Mouse (Mus musculus) urinary bladder, postnatal 4 days (tissue): ENCODE data around the gene Pacsin1.

Source experiments
- DNase-seq, 2 experiments: peaks; one replicate each; pipeline ENCODE4 v3.0.0; 2021 to 2022; ENCODE audit warnings: low spot score in 2 of 2

Gene Pacsin1

DNA sequence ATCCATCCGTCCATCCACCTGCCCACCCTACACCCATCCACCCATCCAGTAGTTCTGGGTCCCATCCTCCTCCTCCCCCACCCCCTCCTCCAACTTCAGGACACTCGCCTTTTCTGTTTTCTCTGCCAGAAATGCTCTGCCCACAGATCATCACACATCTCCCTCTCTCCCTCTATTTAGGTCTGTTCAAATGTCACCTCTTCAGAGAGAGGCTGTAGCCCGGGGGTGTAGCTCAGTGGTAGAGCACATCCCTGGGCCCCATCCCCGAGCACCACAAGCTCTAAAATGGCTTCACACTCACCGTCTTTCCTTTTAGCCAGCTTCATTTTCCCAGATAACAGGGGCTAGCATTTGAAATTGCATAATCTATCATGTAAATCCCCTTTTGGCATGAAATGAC, 22.4 kb downstream of the Pacsin1 start:
- no peak for DNase-seq

DNA sequence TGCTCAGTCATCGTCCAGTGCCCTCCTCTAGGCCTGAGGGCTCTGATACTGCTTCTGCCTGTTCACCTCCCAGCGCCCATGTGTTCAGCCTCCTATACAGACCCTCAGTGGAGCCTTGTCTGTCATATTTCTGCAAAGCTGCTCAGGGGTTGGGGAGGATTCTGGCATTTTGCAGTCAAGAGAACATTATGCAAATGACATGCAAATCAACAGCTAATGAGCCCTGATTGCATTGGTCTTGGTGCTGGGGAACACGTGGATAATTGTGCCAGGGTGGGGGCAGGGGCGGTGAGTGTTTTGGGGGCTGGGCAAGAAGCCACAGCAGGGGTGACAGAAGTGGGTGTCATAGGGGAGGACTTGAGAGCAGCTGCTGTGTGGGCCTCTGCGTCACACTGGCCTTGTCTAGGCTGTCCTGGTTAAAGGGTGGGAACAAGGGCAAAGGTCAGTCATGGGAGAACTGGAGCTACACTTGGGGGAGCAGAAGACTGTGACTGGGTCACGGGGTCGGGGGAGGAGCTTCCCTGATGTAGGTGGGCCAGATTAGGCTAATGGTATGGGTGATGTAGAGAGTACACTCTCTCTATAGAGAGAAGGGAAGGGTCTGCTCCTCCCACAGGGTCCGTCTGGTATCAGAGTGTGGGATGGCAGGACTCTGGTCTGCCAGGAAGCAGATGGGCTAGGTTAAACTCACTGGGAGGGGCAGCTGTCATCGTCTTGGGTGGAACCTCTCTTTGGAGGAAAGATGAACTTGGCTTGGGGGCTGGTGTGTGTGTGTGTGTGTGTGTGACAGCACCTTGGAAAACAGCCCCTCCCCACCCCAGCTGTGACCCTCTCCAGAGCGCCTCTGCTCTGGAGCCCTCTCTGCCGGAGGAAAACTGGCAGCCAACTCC, 23.9 kb downstream of the Pacsin1 start:
- DNase-seq, result no peak

DNA sequence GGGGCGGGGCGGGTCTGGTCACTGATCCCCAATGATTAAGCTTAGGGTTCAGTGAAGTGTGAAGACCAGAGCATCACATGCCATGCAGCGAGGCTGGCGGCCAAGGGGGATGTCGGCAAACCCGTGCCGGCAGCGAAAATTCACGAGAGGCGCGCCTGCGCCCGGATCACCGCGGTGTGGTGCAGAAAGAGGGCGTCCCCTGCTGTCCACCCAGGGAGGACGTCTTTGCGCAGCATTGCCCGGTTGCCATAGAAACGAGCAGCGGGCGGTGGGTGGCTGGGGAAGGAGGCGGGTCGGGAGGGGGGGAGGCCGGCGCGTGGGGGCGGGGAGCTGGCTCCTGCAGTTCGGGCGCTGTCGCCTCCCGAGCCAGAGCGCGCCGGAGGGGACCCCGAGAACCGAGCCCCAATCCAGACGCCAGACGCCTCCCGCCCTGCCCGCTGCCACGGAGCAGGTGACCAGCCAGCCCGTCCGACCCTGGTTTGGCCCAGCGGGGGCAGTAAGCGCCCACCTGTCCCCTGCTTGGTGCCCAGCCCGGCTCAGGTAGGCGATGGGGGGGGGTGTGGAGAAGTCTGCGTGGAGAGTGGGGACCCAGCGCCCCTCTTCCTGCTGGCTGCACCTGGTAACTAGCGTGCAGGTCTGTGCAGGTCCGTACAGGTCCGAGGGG, 29.7 kb downstream of the Pacsin1 start:
- peak; percentile 45 to 69 for DNase-seq

DNA sequence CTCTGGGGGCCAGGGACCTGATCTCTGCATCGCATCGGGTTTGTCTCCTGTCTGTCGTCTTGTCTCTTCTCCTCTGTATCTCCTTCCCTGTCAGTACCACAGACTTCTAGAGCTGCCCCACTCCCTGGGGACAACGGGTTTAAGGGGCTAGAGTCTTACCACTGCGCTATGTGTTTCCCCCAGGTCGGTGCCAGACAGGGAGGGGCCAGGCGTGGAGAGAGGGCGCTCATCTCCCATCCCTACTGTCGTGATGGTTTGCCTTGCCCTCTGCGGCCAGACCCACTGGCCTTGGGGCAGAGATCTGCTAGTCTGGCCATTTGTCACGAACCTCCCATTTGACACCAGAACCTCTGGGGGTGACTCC, 30.2 kb downstream of the Pacsin1 start:
- no peak for DNase-seq

DNA sequence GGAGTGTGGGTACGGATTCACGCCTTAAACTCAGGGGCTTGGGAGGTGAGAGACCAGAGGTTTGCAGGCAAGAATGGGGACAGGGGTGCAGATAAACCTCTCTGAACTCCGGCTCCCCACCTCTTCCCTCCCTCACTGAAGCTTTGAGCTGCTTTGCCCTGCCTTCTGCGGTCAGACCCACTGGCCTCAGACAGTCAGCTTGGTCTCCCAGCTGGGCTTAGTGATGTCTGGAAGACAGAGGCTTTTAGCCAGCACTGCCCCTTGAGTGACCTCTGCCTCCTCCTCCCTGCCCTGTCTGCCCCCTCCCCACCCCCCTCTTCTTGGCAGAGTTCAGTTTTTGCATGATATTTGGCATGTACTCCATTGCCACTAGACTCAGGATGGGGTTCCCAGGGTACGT, 31.1 kb downstream of the Pacsin1 start:
- no peak for DNase-seq

DNA sequence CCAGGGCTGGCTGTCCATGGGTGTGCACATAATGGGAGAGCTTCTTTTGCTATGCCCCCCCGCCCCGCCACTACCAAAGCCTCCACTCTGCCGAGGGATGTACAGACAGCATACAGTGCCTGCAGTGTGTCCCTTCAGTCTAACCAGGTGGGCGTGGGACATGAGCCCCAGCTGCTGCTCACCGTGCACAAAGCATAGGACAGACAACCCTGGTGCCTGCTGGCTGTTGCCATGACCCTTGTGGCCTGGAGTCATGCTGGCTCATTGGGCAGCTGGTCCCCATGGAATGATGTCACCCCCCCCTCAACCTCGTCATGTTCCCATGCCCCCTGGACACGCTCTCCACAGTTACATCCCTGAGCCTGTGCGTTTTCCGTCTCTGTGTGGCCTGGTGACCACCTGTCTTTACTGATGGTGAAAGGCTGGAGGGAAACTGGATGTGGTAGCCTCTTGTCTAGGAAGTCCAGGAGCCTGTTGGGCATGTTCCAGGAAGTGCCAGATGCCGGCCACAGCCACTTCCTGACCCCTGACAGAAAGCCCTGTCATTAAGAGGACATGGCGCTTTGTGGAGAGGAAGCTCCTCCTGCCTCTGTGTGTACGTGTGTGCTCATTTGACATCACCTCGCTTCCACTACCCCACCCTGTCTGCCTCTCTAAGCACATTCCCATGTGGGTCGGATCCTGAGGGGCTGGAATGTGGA, 35.8 kb downstream of the Pacsin1 start:
- DNase-seq, result no peak

DNA sequence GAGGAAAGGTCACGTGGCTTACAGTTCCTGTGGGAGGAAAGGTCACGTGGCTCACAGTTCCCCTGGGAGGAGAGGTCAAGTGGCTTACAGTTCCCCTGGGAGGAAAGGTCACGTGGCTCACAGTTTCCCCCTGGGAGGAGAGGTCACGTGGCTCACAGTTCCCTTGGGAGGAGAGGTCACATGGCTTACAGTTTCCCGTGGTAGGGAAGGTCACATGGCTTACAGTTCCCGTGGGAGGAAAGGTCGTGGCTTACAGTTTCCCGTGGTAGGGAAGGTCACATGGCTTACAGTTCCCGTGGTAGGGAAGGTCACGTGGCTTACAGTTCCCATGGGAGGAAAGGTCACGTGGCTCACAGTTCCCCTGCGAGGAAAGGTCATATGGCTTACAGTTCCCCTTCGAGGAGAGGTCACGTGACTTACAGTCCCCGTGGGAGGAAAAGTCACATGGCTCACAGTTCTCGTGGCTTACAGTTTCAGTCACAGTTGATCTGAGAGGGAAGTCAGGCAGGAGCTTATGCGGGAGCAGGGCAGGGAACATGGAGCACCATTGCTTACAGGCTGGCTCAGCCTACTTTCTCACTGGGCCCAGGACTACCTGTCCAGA, 44.4 kb downstream of the Pacsin1 start:
- no peak for DNase-seq

DNA sequence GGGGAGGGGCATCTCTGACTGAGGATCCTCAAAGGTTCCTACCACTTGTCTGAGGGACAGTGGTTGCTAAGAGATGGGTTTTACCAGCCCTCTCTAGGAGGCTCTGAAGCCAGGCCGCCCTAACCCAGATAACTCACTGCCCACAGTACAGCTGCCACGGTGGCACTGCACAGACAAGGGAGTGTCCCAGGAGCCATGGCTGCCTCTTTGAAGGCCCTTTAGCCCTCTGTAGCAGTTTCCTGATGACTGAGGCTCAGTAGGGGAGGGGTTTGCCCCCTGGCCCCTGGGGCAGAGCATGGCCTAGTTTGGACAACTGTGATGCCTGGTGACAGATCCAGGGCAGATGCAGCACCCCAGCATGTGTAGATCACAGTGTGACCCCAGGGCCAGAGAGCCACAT, 45.5 kb downstream of the Pacsin1 start:
- no peak for DNase-seq

DNA sequence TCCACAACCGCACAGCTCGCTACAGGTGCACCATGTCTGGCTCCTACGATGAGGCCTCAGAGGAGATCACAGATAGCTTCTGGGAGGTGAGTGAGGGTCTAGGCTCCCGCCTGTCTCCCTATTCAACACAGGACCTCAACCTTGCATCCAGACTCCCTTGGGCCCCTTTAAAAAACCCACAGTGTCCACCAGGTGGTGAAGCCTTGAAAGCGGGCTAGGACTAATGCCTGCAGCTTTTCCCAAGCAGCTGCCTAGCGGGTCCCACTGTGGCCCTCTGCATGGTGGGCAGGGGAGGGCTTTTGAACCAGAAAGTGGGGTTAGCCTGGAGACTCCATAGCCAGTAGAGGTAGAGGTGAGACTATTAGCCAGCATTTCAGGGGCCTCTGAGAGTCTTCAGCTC, 46.5 kb downstream of the Pacsin1 start:
- no peak for DNase-seq

DNA sequence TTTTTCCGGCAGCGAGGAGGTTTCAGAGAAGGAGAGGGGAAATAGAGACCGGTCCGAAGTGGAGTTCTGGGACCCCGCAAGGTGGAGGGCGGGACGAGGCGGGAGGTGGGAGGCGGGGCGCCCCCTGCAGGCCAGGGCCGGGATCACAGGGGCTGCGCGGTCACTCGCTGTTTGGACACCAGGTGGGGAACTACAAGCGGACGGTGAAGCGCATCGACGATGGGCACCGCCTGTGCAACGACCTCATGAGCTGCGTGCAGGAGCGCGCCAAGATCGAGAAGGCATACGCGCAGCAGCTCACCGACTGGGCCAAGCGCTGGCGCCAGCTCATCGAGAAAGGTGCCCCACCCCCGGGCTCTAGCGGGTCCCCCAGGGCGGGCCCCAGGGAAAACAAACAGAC, 47.2 kb downstream of the Pacsin1 start:
- DNase-seq, result peak; percentile 51 to 71

DNA sequence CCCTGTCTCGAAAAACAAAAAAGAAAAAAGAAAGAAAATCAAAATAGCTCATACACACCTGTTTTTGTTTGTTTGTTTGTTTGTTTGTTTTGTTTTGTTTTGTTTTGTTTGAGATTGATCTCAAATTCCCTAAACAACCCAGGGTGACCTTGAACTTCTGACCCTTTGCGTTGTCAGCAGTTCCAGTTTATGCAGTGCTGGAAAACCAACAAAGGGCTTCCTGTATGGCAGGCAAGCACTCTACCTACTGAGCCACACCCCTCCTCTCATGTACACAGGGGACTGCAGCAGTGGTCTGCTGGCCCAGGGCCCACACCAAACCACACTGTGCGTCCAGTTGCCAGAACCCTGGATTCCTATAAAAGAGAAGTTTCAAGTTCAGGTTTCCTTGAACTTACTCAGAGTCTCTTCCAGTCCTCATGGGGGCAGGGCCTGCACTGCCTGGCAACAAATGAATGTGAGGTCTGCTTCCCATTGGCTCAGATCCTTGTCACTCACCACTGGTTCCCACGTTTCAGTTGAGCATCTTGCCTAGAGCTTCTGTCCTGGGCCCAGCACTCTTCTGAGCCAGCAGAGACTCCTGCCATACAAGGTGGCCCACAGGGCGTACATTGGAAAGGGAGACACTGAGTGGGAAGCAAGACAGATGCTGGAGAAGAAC, 48.8 kb downstream of the Pacsin1 start:
- DNase-seq, result no peak

DNA sequence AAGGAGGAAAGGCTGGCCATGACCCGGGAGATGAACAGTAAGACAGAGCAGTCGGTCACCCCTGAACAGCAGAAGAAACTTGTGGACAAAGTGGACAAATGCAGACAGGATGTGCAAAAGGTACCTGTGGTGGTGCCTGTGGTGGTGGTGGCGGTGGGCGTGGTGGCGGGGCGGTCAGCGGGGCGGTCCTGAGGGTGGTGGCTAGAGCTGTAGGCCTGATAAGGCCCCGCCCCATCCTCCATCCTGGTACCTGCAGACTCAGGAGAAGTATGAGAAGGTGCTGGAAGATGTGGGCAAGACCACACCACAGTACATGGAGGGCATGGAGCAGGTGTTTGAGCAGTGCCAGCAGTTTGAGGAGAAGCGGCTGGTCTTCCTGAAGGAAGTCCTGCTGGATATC, 50.4 kb downstream of the Pacsin1 start:
- DNase-seq, result no peak

DNA sequence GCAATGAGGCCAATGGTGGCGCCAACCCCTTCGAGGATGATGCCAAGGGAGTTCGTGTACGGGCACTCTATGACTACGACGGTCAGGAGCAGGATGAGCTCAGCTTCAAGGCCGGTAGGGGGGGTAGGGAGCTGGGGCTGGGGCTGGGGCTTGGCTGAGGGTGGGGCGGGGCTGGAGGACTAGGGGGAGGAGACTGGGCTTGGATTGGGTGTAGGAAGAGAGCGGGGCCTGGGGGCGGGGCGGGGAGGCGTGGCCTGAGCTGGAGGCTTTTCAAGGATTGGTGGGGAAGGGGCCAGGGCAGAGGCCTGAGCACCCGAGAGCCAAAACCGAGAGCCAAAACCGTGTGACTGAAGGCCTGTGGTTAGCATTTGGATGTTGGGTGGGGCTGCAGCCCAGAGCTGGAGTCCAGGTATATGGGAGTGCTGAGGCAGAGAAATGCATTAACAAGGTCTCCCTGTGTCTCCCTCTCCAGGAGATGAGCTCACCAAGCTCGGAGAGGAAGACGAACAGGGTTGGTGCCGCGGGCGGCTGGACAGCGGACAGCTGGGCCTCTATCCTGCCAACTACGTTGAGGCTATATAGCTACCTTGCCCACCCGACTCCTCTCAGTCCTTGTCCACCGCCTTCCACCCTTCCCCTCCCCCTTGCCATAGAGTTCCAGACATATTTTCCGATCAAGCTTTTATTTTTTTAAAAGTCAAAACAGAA, 52.8 kb downstream of the Pacsin1 start:
- peak; percentile 74 to 85 for DNase-seq

DNA sequence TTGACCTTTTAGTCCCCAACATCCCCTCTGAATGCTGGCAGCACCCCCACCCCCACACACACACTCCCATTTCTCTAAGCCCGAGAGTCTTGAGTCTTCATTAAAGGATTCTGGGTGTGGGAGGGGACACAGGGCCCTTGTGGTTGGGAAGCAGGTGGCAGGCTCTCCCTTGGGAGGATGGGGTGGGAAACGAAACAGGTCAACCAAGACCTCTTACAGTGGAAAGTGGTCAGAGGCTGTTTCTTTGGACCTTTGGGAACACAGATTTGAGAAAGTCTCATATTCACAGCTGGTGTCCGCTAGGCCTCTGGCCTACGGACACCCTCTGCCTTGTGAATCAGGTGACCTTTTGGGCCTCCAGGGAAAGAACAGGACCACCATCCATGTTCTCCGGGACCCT, 54.3 kb downstream of the Pacsin1 start:
- no peak for DNase-seq

DNA sequence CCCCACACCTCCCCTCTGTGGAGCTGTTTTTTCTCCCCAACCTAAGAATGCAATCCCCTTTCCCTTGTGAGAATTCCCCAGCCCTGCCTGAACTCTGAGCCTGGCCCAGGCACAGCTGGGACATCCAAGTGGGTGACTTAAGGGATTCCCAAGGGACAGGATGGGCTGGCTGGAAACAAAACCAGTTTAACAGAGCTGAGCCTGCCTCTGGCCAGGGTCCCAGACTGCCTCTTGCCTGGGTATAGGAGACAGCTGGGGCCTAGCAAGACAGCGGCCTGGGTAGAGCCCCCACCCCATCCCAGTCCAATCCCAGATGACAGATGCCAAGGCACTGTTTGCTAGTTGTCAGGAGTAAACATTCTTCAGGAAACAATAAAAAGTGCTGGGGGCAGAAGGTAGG, 57.5 kb downstream of the Pacsin1 start:
- no peak for DNase-seq

DNA sequence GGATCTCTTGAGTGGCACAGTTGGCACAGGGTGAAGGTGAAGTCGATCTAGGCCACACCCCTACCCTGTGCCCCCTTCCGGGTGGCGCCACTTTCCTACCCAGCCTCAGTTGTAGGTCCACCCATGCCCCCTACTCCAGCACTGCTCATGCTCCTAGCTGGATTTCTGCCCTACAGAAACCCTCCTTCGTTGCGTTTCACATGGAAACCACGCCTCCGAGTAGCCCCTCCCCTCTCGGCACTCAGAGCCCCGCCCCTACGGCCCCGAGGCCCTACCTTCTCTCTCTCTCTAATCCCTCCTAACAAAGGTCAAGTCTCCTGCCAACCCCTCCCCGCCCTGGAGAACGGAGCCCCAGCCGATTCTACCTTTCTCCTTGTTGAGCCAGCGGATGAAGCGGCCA, 61.5 kb downstream of the Pacsin1 start:
- DNase-seq, result no peak

DNA sequence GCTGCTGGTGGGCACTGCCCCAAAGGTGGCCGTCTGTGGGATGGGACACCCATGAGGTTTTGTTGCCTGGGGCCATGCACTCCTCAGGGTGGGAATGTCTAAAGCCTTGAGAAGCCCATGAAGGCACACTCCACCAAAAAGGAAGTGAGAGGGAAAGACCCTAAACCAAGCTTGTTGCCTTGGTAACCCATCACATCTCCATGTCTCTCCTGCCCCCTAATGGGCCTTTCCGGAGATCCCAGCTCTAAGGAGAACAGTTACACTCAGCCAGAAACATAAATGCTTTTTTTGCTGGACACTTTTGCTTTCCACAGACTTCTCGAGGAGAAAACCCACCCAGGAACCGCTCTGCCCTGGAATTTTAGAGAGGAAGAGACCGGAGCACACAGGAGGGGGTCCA, 62.9 kb downstream of the Pacsin1 start:
- no peak for DNase-seq

DNA sequence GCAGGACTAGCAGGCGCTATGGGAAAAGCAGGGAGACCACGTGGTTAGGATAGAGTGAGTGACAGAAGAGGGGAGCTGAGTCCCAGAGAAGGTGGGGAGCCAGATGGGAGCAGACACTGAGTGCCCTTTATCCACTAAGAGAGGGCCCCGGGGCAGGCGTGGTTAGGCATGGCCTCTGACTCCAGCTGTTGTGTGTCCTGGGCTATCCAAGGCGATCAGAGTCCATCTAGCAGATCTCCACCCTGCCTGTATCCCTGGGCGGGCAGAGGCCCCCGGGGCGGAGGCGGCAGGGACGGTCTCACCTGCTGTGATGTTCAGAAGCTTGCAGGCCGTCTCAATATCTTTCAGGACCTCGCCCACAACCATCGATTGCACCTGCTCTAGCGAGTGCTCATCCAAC, 64.4 kb downstream of the Pacsin1 start:
- DNase-seq, result no peak

DNA sequence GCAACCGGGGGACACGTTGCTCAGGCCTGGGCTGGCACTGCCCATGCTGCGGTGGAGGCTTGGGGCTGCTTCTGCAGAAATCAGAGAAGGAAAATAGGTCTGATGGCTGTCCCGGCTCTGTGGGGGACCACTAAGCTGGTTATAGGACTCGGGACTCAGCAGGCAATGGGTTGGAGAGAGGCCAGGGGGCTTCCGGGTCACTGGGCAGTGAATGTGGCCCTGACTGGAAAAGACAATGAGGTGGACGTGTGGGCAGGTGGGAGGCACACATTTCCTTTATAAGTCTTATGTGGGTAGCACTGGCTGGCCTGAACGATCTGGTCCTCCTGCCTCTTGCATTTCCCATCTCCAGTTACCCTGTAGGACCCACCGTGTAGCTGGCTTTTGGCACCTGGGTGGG, 65.0 kb downstream of the Pacsin1 start:
- DNase-seq, result no peak

DNA sequence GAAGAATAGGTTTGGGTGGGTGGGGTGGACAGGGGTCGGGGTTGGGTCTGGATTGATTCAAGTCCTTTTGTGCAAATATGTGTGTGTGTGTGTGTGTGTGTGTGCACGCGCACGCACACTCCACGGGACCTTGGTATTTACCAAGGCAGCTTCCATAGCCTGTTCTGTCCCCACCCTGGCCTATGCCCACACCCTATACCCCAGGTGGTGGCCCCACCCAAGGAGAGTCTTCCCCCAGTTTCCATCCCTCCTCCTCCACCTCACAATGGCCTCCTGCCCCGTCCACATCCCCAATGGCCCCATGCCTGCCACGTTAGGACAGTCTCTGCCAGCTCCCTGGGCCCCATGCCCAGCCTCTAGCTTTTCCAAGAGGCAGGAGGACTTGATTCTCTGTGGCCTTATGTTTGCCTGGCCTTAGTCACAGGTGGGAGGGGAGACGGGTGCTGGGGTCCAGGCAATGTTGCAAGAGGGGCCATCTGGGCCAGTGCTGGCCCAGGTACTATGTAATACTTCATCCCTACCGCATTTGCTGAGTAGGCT, 65.9 kb downstream of the Pacsin1 start:
- no peak for DNase-seq

DNA sequence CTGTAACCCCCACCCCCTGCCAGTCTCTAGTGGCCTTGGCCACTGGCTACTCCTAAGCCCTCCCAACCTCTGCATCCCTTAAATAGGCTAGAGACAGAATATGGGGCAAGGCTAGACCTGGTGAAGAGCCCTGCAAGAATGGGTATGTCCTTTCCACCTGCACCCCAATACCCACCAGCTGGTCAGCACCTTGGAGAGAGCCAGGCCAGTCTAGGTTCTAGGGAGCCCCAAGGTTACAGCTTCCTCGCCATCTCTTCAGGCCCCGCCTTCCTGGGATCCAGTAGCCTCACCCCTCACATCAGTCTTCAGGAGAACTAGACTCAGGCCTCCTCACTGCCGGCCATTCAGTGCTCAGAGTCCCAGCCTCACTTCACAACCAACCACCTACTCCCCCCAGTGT, 69.0 kb downstream of the Pacsin1 start:
- no peak for DNase-seq
